Mouse (Mus musculus): Measurements from ENCODE around the gene Lrr1. TPM values are rescaled to one million over a fixed set of nuclear protein-coding genes. Genes with fewer than 3 reads are reported as not detected.
"Not testable (repeated sequence)": the region's sequence is repeated elsewhere in the genome, so short reads cannot be mapped to it uniquely, and the experiment has no call there.

Lrr1 gene
- polyA plus RNA-seq, 1 experiment from 2014 or later, result 5.2 TPM

DNA sequence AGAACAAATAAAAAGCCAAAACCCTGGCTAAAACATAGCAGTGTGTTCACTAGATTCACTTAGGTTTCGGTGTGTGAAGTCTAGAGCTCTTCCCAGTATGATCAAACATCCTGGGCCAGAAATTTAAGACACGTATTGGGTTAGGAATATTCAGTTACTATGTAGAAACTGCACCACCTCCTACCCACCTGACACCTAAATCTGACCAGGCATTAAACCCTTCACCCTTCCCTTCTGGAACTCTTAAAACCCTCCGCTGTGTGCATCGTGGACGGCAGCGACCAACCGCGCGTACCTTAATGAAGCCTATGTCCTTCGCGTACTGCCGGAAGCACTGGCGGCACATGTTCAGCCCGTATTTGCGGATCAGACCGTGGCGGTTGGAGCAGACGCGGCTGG is 10.2 kb upstream of the Lrr1 start:
- H3K27me3 ChIP-seq (ENCODE audit: control insufficient read depth, insufficient read depth, low read length), result no peaks in the 10 kb centered on the region
- peak overlapping the region; percentile 96 for H3K27ac ChIP-seq (replicated peaks)
- H3K4me2 ChIP-seq (replicated peaks; ENCODE audit: low read depth), result peak overlapping the region; percentile 40
- TF ChIP-seq EP300 (optimal IDR thresholded peaks at IDR 0.05) (no peak), CTCF (IDR thresholded peaks at IDR 0.05; ENCODE audit: low read depth) (no peak)
- peak overlapping the region; percentile 80 for H3K9ac ChIP-seq (ENCODE audit: low read length)
- ATAC-seq (ENCODE audit: low FRiP score, low TSS enrichment), result no peak
- DNase-seq (ENCODE audit: low spot score), result no peak
- WGBS, result under 1% methylated on average over 19 of the region's 19 CpGs
- no peaks in the 10 kb centered on the region for H3K9me3 ChIP-seq (ENCODE audit: control insufficient read depth, low read length)
- peak overlapping the region; percentile 67 for H3K4me3 ChIP-seq (ENCODE audit: low read depth, low read length)
- H3K4me1 ChIP-seq (replicated peaks; ENCODE audit: control insufficient read depth, insufficient read depth), result peaks cover 2% of the 10 kb centered on the region; the same call in 1 of the 2 replicates
- no peaks in the 10 kb centered on the region for H3K36me3 ChIP-seq (ENCODE audit: control insufficient read depth, insufficient read depth, low read length)

DNA sequence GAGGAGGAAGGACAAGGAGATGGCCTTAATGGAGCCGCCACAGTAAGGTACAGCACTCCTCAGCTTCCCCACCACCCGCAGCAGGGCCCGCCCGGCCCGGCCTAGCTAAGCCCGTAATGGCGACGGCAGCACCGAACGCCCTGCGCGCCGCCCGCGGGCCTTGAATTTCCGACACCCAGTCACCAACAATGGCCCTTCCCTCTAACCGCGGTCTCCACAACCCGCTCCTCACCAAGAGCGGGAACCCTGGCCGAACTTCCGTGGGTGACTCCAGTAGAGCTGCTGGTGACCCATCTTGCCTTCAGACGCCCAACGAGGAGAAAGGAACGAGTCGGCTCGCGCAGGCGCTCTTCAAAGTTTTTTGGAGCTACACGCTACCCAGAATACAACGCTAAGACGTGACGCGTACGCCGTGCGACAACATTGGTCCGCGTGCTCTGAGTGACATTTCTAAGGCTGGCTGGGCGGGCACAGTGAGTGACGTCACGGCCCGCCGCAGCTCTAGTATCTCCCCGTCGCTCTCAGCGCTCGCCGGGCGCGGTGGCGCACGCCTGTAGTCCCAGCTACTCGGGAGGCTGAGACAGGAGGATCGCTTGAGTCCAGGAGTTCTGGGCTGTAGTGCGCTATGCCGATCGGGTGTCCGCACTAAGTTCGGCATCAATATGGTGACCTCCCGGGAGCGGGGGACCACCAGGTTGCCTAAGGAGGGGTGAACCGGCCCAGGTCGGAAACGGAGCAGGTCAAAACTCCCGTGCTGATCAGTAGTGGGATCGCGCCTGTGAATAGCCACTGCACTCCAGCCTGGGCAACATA is 9.6 kb upstream of the Lrr1 start, which contains the start of gene Rps29:
Rps29 (minus strand) TSS at position 422 of the 813 bp plus-strand sequence.
- H3K36me3 ChIP-seq (ENCODE audit: control insufficient read depth, insufficient read depth, low read length); H3K4me1 ChIP-seq (replicated peaks; ENCODE audit: control insufficient read depth, insufficient read depth); H3K27me3 ChIP-seq (ENCODE audit: control insufficient read depth, insufficient read depth, low read length); H3K9me3 ChIP-seq (ENCODE audit: control insufficient read depth, low read length): not testable (repeated sequence)
- WGBS, result under 1% methylated on average over 55 of the region's 68 CpGs
- peak; percentile 71 for TF ChIP-seq EP300 (optimal IDR thresholded peaks at IDR 0.05)
- H3K9ac ChIP-seq (ENCODE audit: low read length), result peak within 1 kb of the TSS; percentile 80
- H3K27ac ChIP-seq (replicated peaks), result peak within 1 kb of the TSS; percentile 96
- H3K4me3 ChIP-seq (ENCODE audit: low read depth, low read length), result peak within 1 kb of the TSS; percentile 67
- peak within 1 kb of the TSS; percentile 40 for H3K4me2 ChIP-seq (replicated peaks; ENCODE audit: low read depth)
- DNase-seq (ENCODE audit: low spot score) (peak; percentile 98), ATAC-seq (ENCODE audit: low FRiP score, low TSS enrichment) (peak; percentile 99)

DNA sequence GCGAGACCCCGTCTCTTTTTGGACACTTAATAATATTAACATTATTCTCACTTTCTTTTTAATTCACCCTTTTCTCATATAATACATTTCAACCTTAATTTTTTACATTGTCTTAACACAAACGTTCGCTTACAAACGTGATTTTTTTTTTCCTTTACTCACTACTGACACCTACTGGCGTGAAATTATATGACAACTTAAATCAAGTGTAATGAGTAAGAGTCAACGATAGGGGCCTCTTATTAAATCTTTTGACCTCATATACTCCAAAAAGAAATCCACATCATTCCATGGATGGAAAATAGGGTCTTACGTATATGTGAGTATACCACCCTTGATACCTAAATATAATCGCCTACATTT is 9.1 kb upstream of the Lrr1 start:
- peaks cover 2% of the 10 kb centered on the region; the same call in 1 of the 2 replicates for H3K4me1 ChIP-seq (replicated peaks; ENCODE audit: control insufficient read depth, insufficient read depth)
- DNase-seq (ENCODE audit: low spot score), result no peak
- TF ChIP-seq EP300 (optimal IDR thresholded peaks at IDR 0.05) (no peak), CTCF (IDR thresholded peaks at IDR 0.05; ENCODE audit: low read depth) (peak; percentile 89)
- H3K36me3 ChIP-seq (ENCODE audit: control insufficient read depth, insufficient read depth, low read length), result no peaks in the 10 kb centered on the region
- H3K27ac ChIP-seq (replicated peaks), result no peak overlapping the region
- no peaks in the 10 kb centered on the region for H3K9me3 ChIP-seq (ENCODE audit: control insufficient read depth, low read length)
- WGBS, result 4% methylated on average over 9 of the region's 9 CpGs
- peak; percentile 0; the same call in 1 of the 2 replicates for ATAC-seq (ENCODE audit: low FRiP score, low TSS enrichment)
- no peak overlapping the region for H3K4me2 ChIP-seq (replicated peaks; ENCODE audit: low read depth)
- H3K4me3 ChIP-seq (ENCODE audit: low read depth, low read length), result peak overlapping the region; percentile 3
- H3K9ac ChIP-seq (ENCODE audit: low read length), result no peak overlapping the region
- H3K27me3 ChIP-seq (ENCODE audit: control insufficient read depth, insufficient read depth, low read length), result no peaks in the 10 kb centered on the region

DNA sequence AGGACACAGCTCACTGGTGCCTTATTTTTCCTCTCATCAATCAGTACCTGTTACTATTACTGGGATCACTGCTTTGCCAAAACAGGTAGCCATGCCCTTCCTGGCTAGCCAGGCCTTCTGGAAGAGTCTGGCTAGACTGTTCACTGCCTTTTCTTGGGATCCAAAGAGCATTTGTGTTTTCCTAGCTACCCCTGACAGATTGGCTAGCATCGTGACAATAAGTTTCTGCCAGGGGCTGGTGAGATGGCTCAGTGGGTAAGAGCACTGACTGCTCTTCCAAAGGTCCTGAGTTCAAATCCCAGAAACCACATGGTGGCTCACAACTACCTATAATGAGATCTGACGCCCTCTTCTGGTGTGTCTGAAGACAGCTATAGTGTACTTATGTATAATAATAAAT is 7.9 kb upstream of the Lrr1 start:
- not testable (repeated sequence) for H3K9me3 ChIP-seq (ENCODE audit: control insufficient read depth, low read length); ATAC-seq (ENCODE audit: low FRiP score, low TSS enrichment); H3K4me1 ChIP-seq (replicated peaks; ENCODE audit: control insufficient read depth, insufficient read depth); H3K9ac ChIP-seq (ENCODE audit: low read length); H3K27ac ChIP-seq (replicated peaks); H3K4me2 ChIP-seq (replicated peaks; ENCODE audit: low read depth); H3K4me3 ChIP-seq (ENCODE audit: low read depth, low read length); H3K36me3 ChIP-seq (ENCODE audit: control insufficient read depth, insufficient read depth, low read length); H3K27me3 ChIP-seq (ENCODE audit: control insufficient read depth, insufficient read depth, low read length); DNase-seq (ENCODE audit: low spot score)
- WGBS, result 77% methylated on average over 2 of the region's 2 CpGs

DNA sequence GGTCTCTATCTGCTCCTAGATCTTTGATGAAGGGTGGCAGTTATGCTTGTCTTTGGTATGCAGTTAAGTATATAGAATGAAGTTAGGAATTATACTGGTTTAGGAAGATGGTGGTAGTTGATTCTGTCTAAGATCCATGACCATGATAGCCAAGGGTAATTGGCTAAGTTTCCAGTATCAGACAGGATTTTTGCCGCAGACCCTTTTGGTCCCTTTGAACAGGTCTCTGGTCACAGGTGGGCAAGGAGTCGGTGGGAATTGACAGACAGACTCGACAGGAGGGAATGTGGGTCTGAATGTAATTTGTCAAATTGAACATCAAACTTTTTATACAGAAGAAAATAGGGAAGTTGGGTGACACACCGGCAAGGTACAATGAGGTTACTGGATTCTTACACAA is 5.0 kb upstream of the Lrr1 start:
- H3K4me3 ChIP-seq (ENCODE audit: low read depth, low read length); H3K9me3 ChIP-seq (ENCODE audit: control insufficient read depth, low read length); H3K9ac ChIP-seq (ENCODE audit: low read length); H3K4me2 ChIP-seq (replicated peaks; ENCODE audit: low read depth); DNase-seq (ENCODE audit: low spot score); H3K27ac ChIP-seq (replicated peaks); H3K36me3 ChIP-seq (ENCODE audit: control insufficient read depth, insufficient read depth, low read length); H3K27me3 ChIP-seq (ENCODE audit: control insufficient read depth, insufficient read depth, low read length); H3K4me1 ChIP-seq (replicated peaks; ENCODE audit: control insufficient read depth, insufficient read depth); ATAC-seq (ENCODE audit: low FRiP score, low TSS enrichment): not testable (repeated sequence)
- 71% methylated on average over 4 of the region's 4 CpGs for WGBS

DNA sequence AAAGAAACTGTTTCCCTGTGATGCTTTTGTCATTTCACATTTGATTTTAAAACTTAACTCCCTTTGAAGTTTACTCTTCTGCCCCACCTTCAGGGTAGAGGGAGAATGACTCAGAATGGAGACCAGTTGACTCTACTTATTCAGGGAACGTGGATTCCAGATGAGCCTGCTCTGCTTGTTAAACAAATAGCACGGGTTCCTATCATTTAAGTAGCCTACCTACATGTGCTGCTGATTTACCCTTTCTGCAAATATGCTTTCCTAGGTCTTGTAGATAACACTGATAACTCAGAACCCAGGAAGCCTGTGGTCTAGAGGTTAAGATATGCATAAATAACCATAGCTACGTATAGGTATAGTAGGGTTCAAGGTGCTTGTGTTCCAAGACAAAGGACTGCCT is 3.7 kb upstream of the Lrr1 start:
- Histone ChIP-seq H3K4me2 (replicated peaks; ENCODE audit: low read depth) (no peak overlapping the region), H3K9me3 (ENCODE audit: control insufficient read depth, low read length) (no peaks in the 10 kb centered on the region), H3K4me3 (ENCODE audit: low read depth, low read length) (no peak overlapping the region), H3K27ac (replicated peaks) (peak overlapping the region; percentile 30; the same call in 1 of the 2 replicates), H3K27me3 (ENCODE audit: control insufficient read depth, insufficient read depth, low read length) (no peaks in the 10 kb centered on the region), H3K4me1 (replicated peaks; ENCODE audit: control insufficient read depth, insufficient read depth) (no peaks in the 10 kb centered on the region), H3K36me3 (ENCODE audit: control insufficient read depth, insufficient read depth, low read length) (no peaks in the 10 kb centered on the region), H3K9ac (ENCODE audit: low read length) (no peak overlapping the region)
- TF ChIP-seq EP300 (optimal IDR thresholded peaks at IDR 0.05) (no peak), CTCF (IDR thresholded peaks at IDR 0.05; ENCODE audit: low read depth) (peak; percentile 26)
- DNase-seq (ENCODE audit: low spot score) (no peak), ATAC-seq (ENCODE audit: low FRiP score, low TSS enrichment) (peak; percentile 83)
- 36% methylated on average over 3 of the region's 3 CpGs for WGBS

DNA sequence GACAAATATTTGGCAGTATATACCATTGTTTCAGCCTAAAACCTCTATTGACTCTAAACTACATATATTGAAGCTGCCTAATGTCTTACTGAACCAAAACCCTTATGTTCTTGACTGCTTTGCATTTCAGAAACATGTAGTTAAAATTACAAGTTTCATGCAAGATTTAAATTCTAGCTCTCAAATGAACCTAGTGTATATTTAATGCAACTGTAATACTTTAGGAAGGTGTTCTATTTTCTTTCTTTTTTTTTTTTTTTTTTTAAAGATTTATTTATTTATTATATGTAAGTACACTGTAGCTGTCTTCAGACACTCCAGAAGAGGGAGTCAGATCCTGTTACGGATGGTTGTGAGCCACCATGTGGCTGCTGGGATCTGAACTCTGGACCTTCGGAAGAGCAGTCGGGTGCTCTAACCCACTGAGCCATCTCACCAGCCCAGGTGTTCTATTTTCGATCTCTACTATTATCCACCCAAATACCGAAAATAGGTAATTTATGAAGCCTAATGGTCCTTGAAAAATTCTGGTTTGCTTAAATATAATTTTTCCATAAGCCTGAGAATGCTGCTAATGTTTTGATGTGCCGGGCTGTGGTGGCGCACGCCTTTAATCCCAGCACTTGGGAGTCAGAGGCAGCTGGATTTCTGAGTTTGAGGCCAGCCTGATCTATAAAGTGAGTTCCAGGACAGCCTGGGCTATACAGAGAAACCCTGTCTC is 1.6 kb upstream of the Lrr1 start:
- H3K4me3 ChIP-seq (ENCODE audit: low read depth, low read length); H3K27me3 ChIP-seq (ENCODE audit: control insufficient read depth, insufficient read depth, low read length); H3K4me1 ChIP-seq (replicated peaks; ENCODE audit: control insufficient read depth, insufficient read depth); H3K4me2 ChIP-seq (replicated peaks; ENCODE audit: low read depth); H3K9me3 ChIP-seq (ENCODE audit: control insufficient read depth, low read length); H3K36me3 ChIP-seq (ENCODE audit: control insufficient read depth, insufficient read depth, low read length); ATAC-seq (ENCODE audit: low FRiP score, low TSS enrichment); H3K9ac ChIP-seq (ENCODE audit: low read length); H3K27ac ChIP-seq (replicated peaks); DNase-seq (ENCODE audit: low spot score): not testable (repeated sequence)
- 71% methylated on average over 8 of the region's 8 CpGs for whole genome bisulfite sequencing
